Mouse (Mus musculus) CH12.LX (cell line): ENCODE data around the gene Lpo. TPM values are rescaled to one million over a fixed set of nuclear protein-coding genes. Genes with fewer than 3 reads are reported as not detected.

Experiments used
- DNase-seq: peaks from one replicate; pipeline ENCODE4 v3.0.0-alpha.2; 2013; ENCODE audit errors: extremely low read depth
- H3K27ac ChIP-seq: 2 replicates; pipeline ENCODE4 v1.5.1; 2012; ENCODE audit warnings: low read depth, mild to moderate bottlenecking, control low read depth, moderate library complexity; ENCODE audit not compliant: insufficient read depth
- H3K27me3 ChIP-seq: replicated peaks from 2 replicates; pipeline ENCODE3; 2012; ENCODE audit warnings: inconsistent platforms
- H3K36me3 ChIP-seq, 2 experiments: replicated peaks in 1 of 2; 2 replicates each; pipeline versions ENCODE3 to v1.6.1; 2012; ENCODE audit warnings: inconsistent platforms in 1 of 2, low read length in 1 of 2, mild to moderate bottlenecking in 1 of 2, mixed read lengths in 1 of 2, moderate library complexity in 1 of 2; ENCODE audit not compliant: control insufficient read depth in 1 of 2, insufficient read depth in 1 of 2
- H3K4me1 ChIP-seq, 2 experiments: 2 replicates each; pipeline ENCODE4 v1.6.1; 2012; ENCODE audit warnings: inconsistent platforms in 1 of 2, moderate library complexity in 1 of 2; ENCODE audit not compliant: insufficient read depth in 2 of 2, control insufficient read depth in 1 of 2
- H3K4me2 ChIP-seq: 2 replicates; pipeline ENCODE4 v1.6.1; 2012; ENCODE audit warnings: low read depth, mild to moderate bottlenecking, control low read depth; ENCODE audit not compliant: poor library complexity, insufficient read depth, severe bottlenecking
- H3K4me3 ChIP-seq, 3 experiments: fragments of 150-350 bp in 1 of 3; sonication (generic) in 1 of 3; replicated peaks in 1 of 3; 2 replicates each; pipeline versions ENCODE3 to v1.5.1; 2011 to 2012; ENCODE audit warnings: low read depth in 2 of 3, low read length in 2 of 3, mild to moderate bottlenecking in 2 of 3, moderate library complexity in 2 of 3, control low read depth in 1 of 3, improper control_type of control experiment in 1 of 3, inconsistent platforms in 1 of 3, mixed read lengths in 1 of 3; ENCODE audit not compliant: poor library complexity in 1 of 3
- H3K79me2 ChIP-seq: replicated peaks from 2 replicates; pipeline ENCODE4 v1.6.1; 2012; ENCODE audit warnings: mild to moderate bottlenecking, moderate library complexity; ENCODE audit not compliant: control insufficient read depth, poor library complexity, insufficient read depth, severe bottlenecking; ENCODE audit errors: extremely low read depth
- H3K9ac ChIP-seq: 2 replicates; pipeline ENCODE4 v1.6.1; 2012; ENCODE audit warnings: low read depth, mild to moderate bottlenecking, control low read depth, moderate library complexity; ENCODE audit not compliant: insufficient read depth
- H3K9me3 ChIP-seq: replicated peaks from 2 replicates; pipeline ENCODE3; 2012; ENCODE audit warnings: low read length, inconsistent platforms, mixed read lengths
- BHLHE40 ChIP-seq: IDR thresholded peaks from 2 replicates; pipeline ENCODE4 v1.6.1; 2011; ENCODE audit warnings: mild to moderate bottlenecking, low read depth, low read length, improper control_type of control experiment
- CHD1 ChIP-seq: IDR thresholded peaks from 2 replicates; pipeline ENCODE4 v1.6.1; 2012; ENCODE audit warnings: low read depth, low read length, improper control_type of control experiment, inconsistent platforms
- CHD2 ChIP-seq: IDR thresholded peaks from 2 replicates; pipeline ENCODE4 v1.6.1; 2011; ENCODE audit warnings: low read length, improper control_type of control experiment
- CTCF ChIP-seq, 2 experiments: IDR thresholded peaks in 1 of 2; conservative IDR thresholded peaks in 1 of 2; 2 replicates each; pipeline ENCODE4 v1.5.1; 2011 to 2012; ENCODE audit warnings: low read depth in 2 of 2, low read length in 2 of 2, improper control_type of control experiment in 1 of 2, inconsistent platforms in 1 of 2, mild to moderate bottlenecking in 1 of 2, moderate library complexity in 1 of 2
- ELF1 ChIP-seq: IDR thresholded peaks from 2 replicates; pipeline ENCODE4 v1.6.1; 2014; ENCODE audit warnings: low read depth, mild to moderate bottlenecking, inconsistent platforms, low read length, improper control_type of control experiment
- EP300 ChIP-seq: IDR thresholded peaks from 2 replicates; pipeline ENCODE4 v1.6.1; 2011; ENCODE audit warnings: low read length, improper control_type of control experiment
- GABPA ChIP-seq: IDR thresholded peaks from 2 replicates; pipeline ENCODE4 v1.6.1; 2012; ENCODE audit warnings: low read depth, low read length, improper control_type of control experiment, inconsistent platforms; ENCODE audit not compliant: insufficient replicate concordance
- HCFC1 ChIP-seq: IDR thresholded peaks from 2 replicates; pipeline ENCODE4 v1.6.1; 2012; ENCODE audit warnings: low read depth, mild to moderate bottlenecking, inconsistent platforms, low read length, improper control_type of control experiment
- IRF4 ChIP-seq: IDR thresholded peaks from 2 replicates; pipeline ENCODE4 v1.6.1; 2014; ENCODE audit warnings: low read depth, mild to moderate bottlenecking, inconsistent platforms, low read length, improper control_type of control experiment
- JUND ChIP-seq: conservative IDR thresholded peaks from 2 replicates; pipeline ENCODE4 v1.6.1; 2011; ENCODE audit warnings: low read depth, low read length, improper control_type of control experiment
- MAFK ChIP-seq: IDR thresholded peaks from 2 replicates; pipeline ENCODE4 v1.6.1; 2011; ENCODE audit warnings: low read length, improper control_type of control experiment; ENCODE audit not compliant: insufficient replicate concordance
- MAX ChIP-seq: IDR thresholded peaks from 2 replicates; pipeline ENCODE4 v1.6.1; 2011; ENCODE audit warnings: low read length, improper control_type of control experiment
- MAZ ChIP-seq: IDR thresholded peaks from 2 replicates; pipeline ENCODE4 v1.6.1; 2012; ENCODE audit warnings: low read depth, mild to moderate bottlenecking, inconsistent platforms, low read length, improper control_type of control experiment, moderate library complexity
- MEF2A ChIP-seq: IDR thresholded peaks from 2 replicates; pipeline ENCODE4 v1.6.1; 2014; ENCODE audit warnings: low read depth, mild to moderate bottlenecking, inconsistent platforms, low read length, improper control_type of control experiment, borderline replicate concordance
- MXI1 ChIP-seq: IDR thresholded peaks from 2 replicates; pipeline ENCODE4 v1.6.1; 2011; ENCODE audit warnings: mild to moderate bottlenecking, low read depth, low read length, improper control_type of control experiment
- MYC ChIP-seq: IDR thresholded peaks from 2 replicates; pipeline ENCODE4 v1.6.1; 2011; ENCODE audit warnings: low read depth, mild to moderate bottlenecking, improper control_type of control experiment, low read length
- NELFE ChIP-seq: IDR thresholded peaks from 2 replicates; pipeline ENCODE4 v1.6.1; 2011; ENCODE audit warnings: low read depth, low read length, improper control_type of control experiment
- NRF1 ChIP-seq: IDR thresholded peaks from 2 replicates; pipeline ENCODE4 v1.6.1; 2014; ENCODE audit warnings: low read depth, mild to moderate bottlenecking, inconsistent platforms, low read length, improper control_type of control experiment, moderate library complexity
- PAX5 ChIP-seq: IDR thresholded peaks from 2 replicates; pipeline ENCODE4 v1.6.1; 2012; ENCODE audit warnings: low read length, inconsistent platforms, mixed read lengths
- RAD21 ChIP-seq: IDR thresholded peaks from 2 replicates; pipeline ENCODE4 v1.6.1; 2011; ENCODE audit warnings: low read depth, mild to moderate bottlenecking, low read length, improper control_type of control experiment, moderate library complexity
- SMC3 ChIP-seq: IDR thresholded peaks from 2 replicates; pipeline ENCODE4 v1.6.1; 2011; ENCODE audit warnings: low read depth, low read length, improper control_type of control experiment
- TBP ChIP-seq: conservative IDR thresholded peaks from 2 replicates; pipeline ENCODE4 v1.6.1; 2011; ENCODE audit warnings: low read depth, low read length, improper control_type of control experiment
- TCF12 ChIP-seq: IDR thresholded peaks from 2 replicates; pipeline ENCODE4 v1.6.1; 2014; ENCODE audit warnings: low read depth, mild to moderate bottlenecking, inconsistent platforms, low read length, improper control_type of control experiment
- USF2 ChIP-seq: conservative IDR thresholded peaks from 2 replicates; pipeline ENCODE4 v1.6.1; 2011; ENCODE audit warnings: low read depth, low read length, improper control_type of control experiment
- ZC3H11A ChIP-seq: IDR thresholded peaks from 2 replicates; pipeline ENCODE4 v1.6.1; 2012; ENCODE audit warnings: low read depth, mild to moderate bottlenecking, inconsistent platforms, low read length, improper control_type of control experiment
- ZKSCAN1 ChIP-seq: IDR thresholded peaks from 2 replicates; pipeline ENCODE4 v1.6.1; 2012; ENCODE audit warnings: low read depth, inconsistent platforms, low read length, improper control_type of control experiment, borderline replicate concordance
- ZMIZ1 ChIP-seq: IDR thresholded peaks from 2 replicates; pipeline ENCODE4 v1.6.1; 2012; ENCODE audit warnings: low read depth, mild to moderate bottlenecking, inconsistent platforms, low read length, improper control_type of control experiment
- ZNF384 ChIP-seq: IDR thresholded peaks from 2 replicates; pipeline ENCODE4 v1.6.1; 2012; ENCODE audit warnings: low read depth, low read length, improper control_type of control experiment, inconsistent platforms
- dilution Hi-C: fragments of 300-500 bp; cut with MboI; formaldehyde crosslinking; loops from 2 replicates; pipeline ENCODE4 v1.14.3; 2020; ENCODE audit warnings: low sequenced_read_pairs; ENCODE audit not compliant: extremely low pct_unique_long_range_greater_than_20kb, extremely low pct_ligation_motif_present
- in situ Hi-C: fragments of 300-500 bp; cut with MboI; formaldehyde crosslinking; loops from 3 replicates; pipeline ENCODE4 v1.14.3; 2019; ENCODE audit warnings: low sequenced_read_pairs, low pct_ligation_motif_present, low pct_unique_long_range_greater_than_20kb, mixed read lengths
- polyA plus RNA-seq: library from polyadenylated mRNA; unstranded; fragments of >175 nt; gene quantifications from 2 replicates; pipeline ENCODE4 v1.2.1, GENCODE M21; 2012; ENCODE audit warnings: low read depth; ENCODE audit not compliant: insufficient read length
- total RNA-seq, 2 experiments: library from RNA; depleted of rRNA; stranded (reverse); fragments of 300-350 nt in 1 of 2; fragments of >200 nt in 1 of 2; gene quantifications; 2 replicates each; pipeline ENCODE4 v1.2.3; 2012 to 2014

Gene Lpo
- total and polyA plus RNA-seq, 3 experiments: not detected

DNA sequence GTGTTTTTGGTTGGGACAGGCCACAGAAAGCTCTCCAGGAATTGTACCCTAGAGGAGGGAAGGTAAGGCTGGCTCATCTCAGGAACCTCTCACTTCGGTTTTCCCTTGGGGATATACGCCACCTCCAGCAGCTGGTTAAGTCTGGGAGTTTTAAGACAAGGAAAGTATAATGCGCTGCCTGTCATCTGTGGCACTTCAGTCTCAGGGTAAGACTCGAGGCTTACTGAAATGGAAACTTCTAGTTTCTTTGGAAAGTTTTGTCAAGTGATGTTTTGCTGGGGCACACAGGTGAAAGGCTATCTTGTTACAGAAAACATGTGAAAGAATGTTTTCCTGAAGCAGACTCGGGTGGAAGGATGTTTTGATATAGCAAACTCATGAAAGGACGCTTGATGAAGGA lies 20.7 kb downstream of the Lpo start (continued):
- TF ChIP-seq MXI1 (no peak), MAZ (0 out of 2 replicates have a peak, but pooled peaks have one; percentile 20), CHD1 (no peak), USF2 (no peak), ZNF384 (no peak), ZMIZ1 (no peak), ELF1 (no peak), ZKSCAN1 (no peak), BHLHE40 (no peak)
- TF ChIP-seq, all 38 proteins: peak for 10

DNA sequence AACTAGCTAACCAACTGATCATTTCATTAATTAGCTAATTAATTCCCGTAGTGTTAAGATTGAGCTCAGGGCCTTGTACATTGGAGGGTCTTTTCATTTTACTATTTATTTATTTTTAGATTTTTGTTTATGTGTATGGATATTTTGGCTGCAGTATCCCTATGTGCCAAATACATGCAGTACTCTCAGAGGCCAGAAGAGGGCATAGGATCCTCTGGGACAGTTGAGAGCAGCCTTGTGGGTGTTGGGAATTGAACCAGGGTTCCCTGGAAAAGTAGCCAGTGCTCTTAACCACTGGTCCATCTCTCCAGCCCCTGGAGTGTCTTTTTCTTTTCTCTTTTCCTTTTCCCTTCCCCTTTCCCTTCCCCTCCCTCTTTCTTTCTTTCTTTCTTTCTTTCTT lies 22.6 kb downstream of the Lpo start:
- H3K79me2 ChIP-seq: no peaks in the 10 kb centered on the region
- TF ChIP-seq CHD1 (no peak), TBP (no peak), HCFC1 (0 out of 2 replicates have a peak, but pooled peaks have one; percentile 14), SMC3 (peak; percentile 64), MAZ (peak; percentile 28; the same call in 1 of the 2 replicates), CTCF (conservative IDR thresholded peaks at IDR 0.05 in 1 of 2, IDR thresholded peaks at IDR 0.05 in 1 of 2; ENCODE audit: low read depth in 2 of 2, low read length in 2 of 2) (peak; percentile 68 to 74), ELF1 (no peak), ZMIZ1 (no peak), RAD21 (peak; percentile 63), IRF4 (no peak), CHD2 (no peak), ZKSCAN1 (no peak), JUND (no peak)
- no peaks in the 10 kb centered on the region for H3K36me3 ChIP-seq
- dilution Hi-C loops (no loop called here), in situ Hi-C loops (no loop called here)
- peak; percentile 55 for DNase-seq
- no peak overlapping the region for H3K27ac ChIP-seq
- H3K27me3 ChIP-seq: peaks cover 14% of the 10 kb centered on the region
- H3K4me2 ChIP-seq: no peak overlapping the region
- H3K4me1 ChIP-seq: peaks cover 16 to 25% of the 10 kb centered on the region in 2 experiments
- H3K4me3 ChIP-seq: no peak overlapping the region
- H3K9ac ChIP-seq: no peak overlapping the region
- no peaks in the 10 kb centered on the region for H3K9me3 ChIP-seq

DNA sequence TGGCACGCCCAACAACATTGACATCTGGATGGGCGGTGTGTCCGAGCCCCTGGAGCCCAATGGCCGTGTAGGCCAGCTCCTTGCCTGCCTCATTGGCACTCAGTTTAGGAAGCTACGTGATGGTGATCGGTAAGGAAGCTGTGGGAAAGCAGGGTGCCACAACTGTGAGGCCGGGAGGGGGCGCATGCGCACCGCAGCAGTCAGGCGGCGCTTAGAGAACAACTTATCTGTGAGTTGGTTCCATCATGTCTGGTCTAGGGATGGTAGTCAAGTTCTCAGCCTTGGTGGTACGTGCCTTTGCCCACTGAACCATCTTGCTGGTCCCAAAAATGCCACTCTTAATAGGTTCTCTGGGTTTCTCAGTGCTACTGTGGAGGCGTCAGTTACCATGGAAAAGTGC lies 25.5 kb downstream of the Lpo start:
- Histone ChIP-seq H3K27me3 (peaks cover 23% of the 10 kb centered on the region), H3K27ac (no peak overlapping the region), H3K9me3 (no peaks in the 10 kb centered on the region), H3K4me2 (peak overlapping the region; percentile 55), H3K36me3 (no peaks in the 10 kb centered on the region), H3K9ac (no peak overlapping the region), H3K4me1 (peaks cover 16% of the 10 kb centered on the region in 2 experiments), H3K79me2 (no peaks in the 10 kb centered on the region), H3K4me3 (peak overlapping the region in 1 of 3 experiments; percentile 17)
- DNase-seq: peak; percentile 65
- dilution Hi-C loops (no loop called here), in situ Hi-C loops (loop anchor here (5.0 kb wide), 1 partner anchor 75 kb away; the partner anchor contains the start of gene Epx)
- TF ChIP-seq IRF4 (peak; percentile 61; the same call in 1 of the 2 replicates), JUND (no peak), NELFE (peak; percentile 56; the same call in 1 of the 2 replicates), GABPA (no peak), MAX (peak; percentile 57), SMC3 (peak; percentile 87), MEF2A (no peak), MYC (peak; percentile 30; the same call in 1 of the 2 replicates), TCF12 (peak; percentile 29; the same call in 1 of the 2 replicates), ZC3H11A (peak; percentile 57), NRF1 (peak; percentile 89), ZKSCAN1 (no peak), MAFK (no peak), ELF1 (peak; percentile 45), EP300 (no peak), CHD2 (0 out of 2 replicates have a peak, but pooled peaks have one; percentile 16), CHD1 (no peak), MXI1 (no peak), CTCF (conservative IDR thresholded peaks at IDR 0.05 in 1 of 2, IDR thresholded peaks at IDR 0.05 in 1 of 2; ENCODE audit: low read depth in 2 of 2, low read length in 2 of 2) (peak; percentile 50 to 93; a peak in 3 of 4 replicates), PAX5 (no peak)
